Mouse (Mus musculus) urinary bladder, adult 18-20 months (tissue): Measurements from ENCODE around the gene Tgm6.

Experiments used
- DNase-seq, 2 experiments: peaks; one replicate each; pipeline ENCODE4 v3.0.0; 2022; ENCODE audit warnings: low spot score in 2 of 2, mixed read lengths in 2 of 2

Tgm6 gene

GRCm38 (mm10) chr2:130178381-130178705 is 66.1 kb downstream of the Tgm6 start:
- no peak for DNase-seq

- peak; percentile 81 to 86 for DNase-seq
These were observed 66.7 kb downstream of the Tgm6 start, which contains the start of gene Snrpb for GRCm38 (mm10) chr2:130178706-130179506. Snrpb (minus strand) TSS chr2:130179403.

GRCm38 (mm10) chr2:130179507-130180019 is 67.3 kb downstream of the Tgm6 start:
- peak in 1 of 2 experiments; percentile 50 for DNase-seq

GRCm38 (mm10) chr2:130188391-130188790 is 76.2 kb downstream of the Tgm6 start:
- DNase-seq, result no peak

- DNase-seq, result no peak
These were observed 82.7 kb downstream of the Tgm6 start, which contains the start of gene Tmc2 for GRCm38 (mm10) chr2:130194894-130195293. Tmc2 (plus strand) TSS chr2:130195194.

- no peak for DNase-seq
These were observed 88.7 kb downstream of the Tgm6 start for GRCm38 (mm10) chr2:130200961-130201360.
